Mouse (Mus musculus): ENCODE data around the gene Vmn2r98. TPM values are rescaled to one million over a fixed set of nuclear protein-coding genes. Genes with fewer than 3 reads are reported as not detected.
"Not testable (repeated sequence)": the region's sequence is repeated elsewhere in the genome, so short reads cannot be mapped to it uniquely, and the experiment has no call there.

The Vmn2r98 gene
- not detected in 2 replicates for total RNA-seq (2017)

DNA sequence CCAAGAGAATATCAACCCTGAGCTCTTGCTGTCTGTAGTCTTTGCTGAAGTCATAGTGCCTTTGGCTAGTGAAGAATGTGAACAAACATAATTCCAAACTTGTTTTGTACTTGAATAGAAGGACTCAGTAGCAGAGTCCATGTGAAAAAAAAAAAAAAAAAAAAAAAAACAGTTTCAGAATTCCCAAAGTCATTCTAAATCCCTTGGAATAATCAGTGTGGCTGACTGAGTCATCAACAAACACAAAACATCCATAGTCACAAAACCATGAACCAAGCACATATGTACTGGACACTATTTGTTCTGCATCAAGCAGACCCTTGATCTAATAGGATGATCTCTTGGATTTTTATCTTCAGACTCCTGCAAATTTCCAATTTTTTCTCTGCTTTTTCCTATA lies at the start of gene Vmn2r98:
Gene Vmn2r98, plus strand, starts transcription at position 301 of the 400 bp plus-strand sequence.
- not testable (repeated sequence) for ATAC-seq (replicated peaks; ENCODE audit: low read depth, poor library complexity, severe bottlenecking)

DNA sequence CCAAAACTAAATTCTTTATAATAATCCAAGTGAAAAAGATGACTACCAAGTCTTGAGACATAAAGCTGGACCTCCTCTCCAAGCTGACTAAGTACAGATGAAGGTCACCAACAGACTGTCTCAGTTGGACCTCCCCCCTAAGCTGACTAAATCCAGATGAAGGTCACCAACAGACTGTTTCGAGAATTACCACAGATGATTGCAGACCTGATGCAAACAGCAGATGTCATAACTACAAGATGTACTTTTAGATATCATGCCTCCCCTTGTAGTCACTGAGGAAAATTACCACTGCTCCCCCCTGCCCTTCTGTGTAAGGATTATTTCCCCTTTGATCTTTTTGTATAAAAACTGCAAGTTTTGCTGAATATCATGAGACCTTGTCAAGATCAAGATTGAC lies 21.8 kb upstream of the Vmn2r98 start:
- not testable (repeated sequence) for ATAC-seq (replicated peaks; ENCODE audit: low read depth, poor library complexity, severe bottlenecking)

DNA sequence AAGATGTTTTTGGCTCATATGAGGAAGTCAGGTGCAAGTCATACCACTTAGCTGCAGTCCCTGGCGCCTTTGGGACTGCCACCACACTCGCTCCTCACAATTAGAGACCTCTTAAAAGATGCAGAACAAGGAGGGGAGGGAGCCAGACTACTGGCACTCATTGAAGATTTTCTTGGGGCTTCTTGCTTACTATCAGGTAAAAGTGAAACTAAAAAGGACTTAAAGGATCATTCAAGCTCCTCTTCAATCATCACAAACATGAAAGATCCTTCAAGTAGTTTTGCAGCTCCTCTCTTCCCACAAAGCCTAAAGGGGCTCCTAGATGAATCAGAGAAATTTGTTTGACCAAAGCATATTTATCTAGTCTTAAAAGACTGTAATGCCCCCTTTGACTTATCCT lies 21.3 kb upstream of the Vmn2r98 start:
- ATAC-seq (replicated peaks; ENCODE audit: low read depth, poor library complexity, severe bottlenecking): no peak

DNA sequence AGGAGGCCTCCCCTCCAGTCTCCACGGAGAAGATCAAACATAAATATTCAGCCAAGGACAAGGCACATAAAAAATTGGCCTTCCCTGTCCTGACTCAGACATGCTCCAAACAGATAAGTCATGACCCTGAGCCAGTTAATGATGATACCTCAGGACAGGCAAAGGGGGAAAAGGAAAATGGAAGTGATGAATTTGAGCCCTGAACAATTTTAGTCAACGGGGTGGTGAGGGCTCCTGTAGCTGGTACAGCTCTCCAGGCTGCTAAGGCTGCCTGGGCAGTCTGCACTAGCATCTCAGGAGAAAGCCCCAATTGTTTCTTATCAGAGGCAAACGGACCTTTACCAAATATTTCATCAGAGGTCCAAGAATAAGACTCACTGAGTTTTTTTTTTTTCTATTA lies 20.5 kb upstream of the Vmn2r98 start:
- no peak for ATAC-seq (replicated peaks; ENCODE audit: low read depth, poor library complexity, severe bottlenecking)

Other genes with a start within 250 kb of the Vmn2r98 start
- gene Vmn2r97, start 139.2 kb upstream of the Vmn2r98 start, total RNA-seq (2017): not detected in 2 replicates

Measured in common myeloid progenitor, adult 5-6 weeks (primary cell).